Mouse (Mus musculus) monocyte, adult 5-6 weeks (primary cell): ENCODE results near the gene Lrrfip2. TPM values are rescaled to one million over a fixed set of nuclear protein-coding genes. Genes with fewer than 3 reads are reported as not detected.

Experiments used
- ATAC-seq: fragments of 153-309, 156-312 bp; replicated peaks from 2 replicates; pipeline ENCODE4 v1.8.0; 2017; ENCODE audit warnings: mild to moderate bottlenecking; ENCODE audit not compliant: low TSS enrichment, insufficient number of reproducible peaks, severe bottlenecking, poor library complexity, low FRiP score
- total RNA-seq: library from RNA; stranded (forward); fragments of 200-1000, 200-491, 200-594 nt; gene quantifications from 3 replicates; pipeline ENCODE4 v1.2.3, GENCODE M21; 2017

Lrrfip2 gene
- 154 to 232 TPM (median 168 TPM) in 3 replicates for total RNA-seq

GRCm38 (mm10) chr9:111117126-111117642 is at the start of gene Lrrfip2:
Gene Lrrfip2, plus strand, starts transcription at chr9:111117592.
- ATAC-seq = no peak

- ATAC-seq = peak; percentile 77
Observed at GRCm38 (mm10) chr9:111070546-111070961, 46.8 kb upstream of the Lrrfip2 start.

DNA sequence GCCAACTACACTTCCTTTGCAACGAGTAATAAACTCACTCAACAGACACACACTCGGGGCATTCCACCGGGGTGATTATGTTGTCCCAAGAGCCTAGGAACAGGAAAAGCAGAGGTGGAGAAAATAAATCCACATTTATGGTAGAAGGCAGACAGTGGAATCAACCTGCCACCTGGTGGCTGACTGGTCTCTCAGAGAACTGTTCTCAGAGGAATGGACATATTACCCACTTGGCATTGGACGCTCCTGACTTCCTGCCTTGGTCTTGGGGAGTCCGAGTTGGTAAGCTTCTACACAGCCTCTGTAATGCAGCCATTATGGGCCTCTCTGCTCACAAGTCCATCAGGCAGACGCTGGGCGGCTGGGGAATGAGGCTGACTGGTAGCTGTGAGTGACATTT is 45.2 kb upstream of the Lrrfip2 start:
- ATAC-seq = no peak

GRCm38 (mm10) chr9:111072971-111073370 is 44.4 kb upstream of the Lrrfip2 start:
- no peak for ATAC-seq

DNA sequence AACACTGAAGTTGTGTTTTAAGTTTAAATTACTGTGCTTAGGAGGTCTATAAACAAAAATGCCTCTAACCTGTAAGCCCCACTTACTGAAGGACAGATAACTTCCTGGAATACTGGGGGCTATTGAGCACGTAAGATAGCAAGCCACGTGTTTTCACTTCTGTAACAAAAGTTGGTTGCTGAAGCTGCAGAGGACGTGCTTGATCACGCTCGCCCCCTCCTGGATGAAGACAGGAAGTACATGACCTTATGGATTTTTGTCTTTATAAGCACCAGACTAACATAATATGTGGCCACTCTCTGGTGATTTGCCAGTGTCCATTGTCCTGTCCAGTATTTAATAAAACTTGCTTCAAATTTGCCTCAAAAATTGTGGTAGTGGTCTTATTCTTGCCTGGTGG is 39.6 kb upstream of the Lrrfip2 start:
- peak; percentile 47; the same call in 1 of the 2 replicates for ATAC-seq

GRCm38 (mm10) chr9:111080801-111081200 is 36.6 kb upstream of the Lrrfip2 start:
- peak; percentile 45; the same call in 1 of the 2 replicates for ATAC-seq

DNA sequence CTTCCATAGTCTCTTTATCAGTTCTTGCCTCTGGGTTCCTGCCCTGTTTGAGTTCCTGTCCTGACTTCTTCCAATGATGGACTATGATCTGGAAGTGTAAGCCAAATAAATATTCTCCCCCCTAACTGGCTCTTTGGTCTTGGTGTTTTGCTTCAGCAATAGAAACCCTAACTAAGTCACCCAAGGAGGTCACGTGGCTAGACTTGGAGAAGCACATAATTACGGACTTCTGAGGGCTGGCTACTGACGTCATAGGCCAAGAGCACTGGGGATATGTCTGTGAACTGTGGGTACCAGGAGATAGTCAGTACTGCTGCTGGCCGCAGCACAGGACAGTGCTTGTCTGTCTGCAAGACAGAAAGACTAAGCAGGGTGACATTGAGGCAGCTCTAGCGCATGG is 35.6 kb upstream of the Lrrfip2 start:
- ATAC-seq = no peak

DNA sequence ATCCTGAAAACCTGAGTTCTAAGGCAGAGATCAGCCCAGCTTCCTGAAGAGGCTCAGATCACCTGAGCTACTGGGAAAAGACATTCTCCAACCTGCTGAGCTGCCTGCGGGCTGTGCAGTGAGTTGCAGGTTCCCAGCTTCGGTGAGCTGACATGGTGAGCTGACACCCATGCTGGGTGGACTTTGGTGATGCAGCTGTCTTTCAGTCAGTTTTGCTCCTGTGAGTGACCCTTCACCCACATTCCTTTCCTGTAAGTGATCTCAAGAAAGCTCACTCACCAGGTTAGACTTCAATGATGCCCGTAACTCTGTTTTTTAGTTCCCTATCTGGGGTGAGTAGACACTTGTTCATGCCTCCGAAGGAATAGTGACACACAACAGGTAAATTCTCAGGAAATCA is 32.1 kb upstream of the Lrrfip2 start:
- ATAC-seq = no peak

DNA sequence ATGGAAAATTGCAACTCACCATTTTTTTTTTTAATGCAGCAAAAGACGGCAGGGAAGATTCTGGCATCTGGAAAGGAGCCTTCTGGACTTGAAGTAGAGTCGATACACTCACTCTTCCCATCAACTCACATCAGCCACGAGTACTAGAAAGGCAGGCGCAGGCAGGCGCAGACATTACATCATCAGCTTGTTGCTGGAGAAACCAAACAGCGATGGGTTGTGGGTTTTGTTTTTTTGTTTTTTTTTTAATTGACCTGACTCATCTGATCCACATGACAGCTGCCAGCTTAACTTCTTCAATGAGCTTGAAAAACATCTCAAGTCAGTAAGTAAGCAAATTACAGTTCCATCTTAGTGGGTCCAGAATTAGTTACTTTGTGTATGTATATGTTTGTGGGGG is 31.3 kb upstream of the Lrrfip2 start:
- ATAC-seq = no peak

DNA sequence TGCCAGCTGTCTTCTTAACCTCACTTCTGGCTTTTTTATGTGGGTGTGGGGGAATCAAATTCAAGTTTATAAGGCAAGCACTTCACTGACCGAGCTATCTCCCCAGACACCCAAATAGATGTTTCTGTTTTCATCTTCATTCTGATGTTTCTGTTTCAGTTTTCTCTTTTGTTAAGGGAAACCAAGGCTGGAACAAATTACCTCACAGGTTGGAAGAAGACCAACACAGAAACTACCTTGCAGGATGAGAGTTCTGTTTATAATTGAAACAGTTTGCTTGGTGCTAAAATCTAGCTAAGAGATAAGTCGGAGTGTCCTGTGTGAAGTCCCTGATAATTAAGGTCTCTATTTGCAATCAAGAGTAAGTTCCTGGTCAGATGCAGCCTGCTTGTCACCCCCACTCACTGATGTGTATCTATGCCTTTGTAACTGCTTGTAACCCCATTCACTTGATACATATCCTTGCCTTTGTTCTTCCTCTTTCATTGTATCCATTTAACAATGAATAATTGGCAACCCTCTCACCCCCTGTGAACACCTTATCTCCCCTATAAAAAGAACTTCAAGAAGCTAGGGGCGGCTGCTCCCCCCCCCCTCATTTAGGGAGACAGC is 30.3 kb upstream of the Lrrfip2 start:
- ATAC-seq = no peak

- no peak for ATAC-seq
Observed at GRCm38 (mm10) chr9:111087960-111088359, 29.4 kb upstream of the Lrrfip2 start.

GRCm38 (mm10) chr9:111088886-111089285 is 28.5 kb upstream of the Lrrfip2 start:
- ATAC-seq = no peak

- no peak for ATAC-seq
Observed at GRCm38 (mm10) chr9:111092657-111093056, 24.7 kb upstream of the Lrrfip2 start.

- ATAC-seq = peak; percentile 54; the same call in 1 of the 2 replicates
Observed at GRCm38 (mm10) chr9:111093094-111093493, 24.3 kb upstream of the Lrrfip2 start.

DNA sequence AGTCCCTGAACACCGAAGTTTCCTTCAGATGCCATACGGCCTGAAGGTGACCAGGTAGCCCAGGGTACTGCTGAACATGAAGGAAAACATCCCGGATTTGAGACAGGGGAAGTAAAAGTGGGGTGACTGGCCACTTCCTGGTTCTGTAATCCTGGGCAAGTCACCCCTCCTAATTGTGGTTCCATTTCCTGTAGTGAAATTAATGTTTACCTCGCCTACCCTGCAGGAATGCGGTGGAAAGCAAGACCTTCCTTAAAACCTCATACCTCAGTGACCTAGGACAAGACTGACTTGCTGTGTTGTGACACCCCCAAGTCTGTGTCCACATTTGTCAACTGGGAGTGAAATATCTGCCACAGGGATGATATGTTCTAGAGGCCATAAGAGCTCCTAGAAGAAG is 22.8 kb upstream of the Lrrfip2 start:
- ATAC-seq = peak; percentile 24

- peak; percentile 34; the same call in 1 of the 2 replicates for ATAC-seq
Observed at GRCm38 (mm10) chr9:111095710-111096109, 21.7 kb upstream of the Lrrfip2 start.

GRCm38 (mm10) chr9:111096419-111097326 is 20.7 kb upstream of the Lrrfip2 start:
- ATAC-seq = peak; percentile 52; the same call in 1 of the 2 replicates

GRCm38 (mm10) chr9:111097543-111097942 is 19.8 kb upstream of the Lrrfip2 start:
- no peak for ATAC-seq

- no peak for ATAC-seq
Observed at GRCm38 (mm10) chr9:111100406-111100805, 17.0 kb upstream of the Lrrfip2 start.

DNA sequence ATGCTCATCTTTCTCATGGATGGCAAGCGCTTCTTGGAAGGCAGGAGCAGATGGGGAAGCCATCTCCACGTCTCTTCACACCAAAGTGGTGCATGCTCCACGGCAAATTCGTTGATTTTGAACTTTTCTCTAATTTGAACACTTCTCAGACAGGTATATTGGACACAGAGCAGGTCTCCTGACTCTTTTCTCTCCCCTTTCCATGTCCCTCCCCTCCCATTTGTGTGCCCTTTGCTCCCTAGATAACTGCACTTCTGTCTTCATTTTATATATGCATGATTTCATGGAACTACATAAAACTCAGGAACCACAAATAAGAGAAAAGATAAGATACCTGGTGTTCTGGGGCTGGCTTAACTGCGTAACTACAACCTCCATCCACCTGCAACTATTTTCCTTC is 14.1 kb upstream of the Lrrfip2 start:
- ATAC-seq = no peak
